Mouse (Mus musculus): ENCODE results near the gene Zfp865. TPM values are rescaled to one million over a fixed set of nuclear protein-coding genes. Genes with fewer than 3 reads are reported as not detected.
"Not testable (repeated sequence)": the region's sequence is repeated elsewhere in the genome, so short reads cannot be mapped to it uniquely, and the experiment has no call there.

The Zfp865 gene
- polyA plus RNA-seq, 1 experiment from 2014 or later, result 8.1 TPM

- Histone ChIP-seq H3K27ac (no peak overlapping the region), H3K9ac (no peak overlapping the region), H3K36me3 (peaks cover 33% of the 10 kb centered on the region), H3K4me3 (no peak overlapping the region), H3K4me1 (peaks cover 27% of the 10 kb centered on the region), H3K27me3 (no peaks in the 10 kb centered on the region), H3K9me3 (no peaks in the 10 kb centered on the region), H3K4me2 (replicated peaks) (no peak overlapping the region)
- no peak for ATAC-seq (ENCODE audit: low FRiP score, low read depth)
- 91% methylated on average over 16 of the region's 16 CpGs for WGBS
Measured at GRCm38 (mm10) chr7:5017352-5017751, 2.8 kb upstream of the Zfp865 start.

GRCm38 (mm10) chr7:5017931-5018330 is 2.2 kb upstream of the Zfp865 start:
- no peak overlapping the region for H3K4me2 ChIP-seq (replicated peaks)
- H3K36me3 ChIP-seq, result peaks cover 33% of the 10 kb centered on the region
- ATAC-seq (ENCODE audit: low FRiP score, low read depth), result no peak
- H3K4me1 ChIP-seq, result peaks cover 27% of the 10 kb centered on the region
- WGBS, result 97% methylated on average over 21 of the region's 21 CpGs
- H3K9ac ChIP-seq, result no peak overlapping the region
- H3K27ac ChIP-seq, result no peak overlapping the region
- no peaks in the 10 kb centered on the region for H3K9me3 ChIP-seq
- no peak overlapping the region for H3K4me3 ChIP-seq
- H3K27me3 ChIP-seq, result no peaks in the 10 kb centered on the region

- WGBS, result 26% methylated on average over 8 of the region's 8 CpGs
- Histone ChIP-seq H3K27ac (peak overlapping the region; percentile 97), H3K36me3 (peaks cover 46% of the 10 kb centered on the region), H3K4me2 (replicated peaks) (peak overlapping the region; percentile 91), H3K9ac (peak overlapping the region; percentile 97), H3K4me1 (peaks cover 21% of the 10 kb centered on the region), H3K4me3 (peak overlapping the region; percentile 85)
- H3K27me3 ChIP-seq; ATAC-seq (ENCODE audit: low FRiP score, low read depth); H3K9me3 ChIP-seq: not testable (repeated sequence)
Measured at GRCm38 (mm10) chr7:5019576-5019975, 600 bp upstream of the Zfp865 start.

GRCm38 (mm10) chr7:5020685-5021084 is 509 bp downstream of the Zfp865 start:
- Histone ChIP-seq H3K27ac (peak overlapping the region; percentile 97), H3K4me2 (replicated peaks) (peak overlapping the region; percentile 91), H3K9me3 (no peaks in the 10 kb centered on the region), H3K4me3 (peak overlapping the region; percentile 85), H3K9ac (peak overlapping the region; percentile 97), H3K4me1 (peaks cover 21% of the 10 kb centered on the region), H3K27me3 (no peaks in the 10 kb centered on the region), H3K36me3 (peaks cover 57% of the 10 kb centered on the region)
- WGBS, result 0% methylated on average over 10 of the region's 15 CpGs
- no peak for ATAC-seq (ENCODE audit: low FRiP score, low read depth)

- peaks cover 62% of the 10 kb centered on the region for H3K36me3 ChIP-seq
Measured at GRCm38 (mm10) chr7:5021197-5021596, 1.0 kb downstream of the Zfp865 start.

GRCm38 (mm10) chr7:5029543-5029942 is 9.4 kb downstream of the Zfp865 start:
- Histone ChIP-seq H3K4me2 (replicated peaks) (no peak overlapping the region), H3K4me1 (no peaks in the 10 kb centered on the region), H3K9ac (no peak overlapping the region), H3K27me3 (no peaks in the 10 kb centered on the region), H3K27ac (no peak overlapping the region), H3K9me3 (peaks cover 55% of the 10 kb centered on the region), H3K36me3 (peaks cover 98% of the 10 kb centered on the region), H3K4me3 (no peak overlapping the region)
- WGBS, result 94% methylated on average over 22 of the region's 22 CpGs
- ATAC-seq (ENCODE audit: low FRiP score, low read depth), result no peak

More at GRCm38 (mm10) chr7:5021197-5021596, 1.0 kb downstream of the Zfp865 start:
- WGBS, result 46% methylated on average over 5 of the region's 5 CpGs
- H3K27me3 ChIP-seq, result no peaks in the 10 kb centered on the region
- peak overlapping the region; percentile 97 for H3K9ac ChIP-seq
- no peak for ATAC-seq (ENCODE audit: low FRiP score, low read depth)
- H3K4me2 ChIP-seq (replicated peaks), result peak overlapping the region; percentile 91
- peaks cover 17% of the 10 kb centered on the region for H3K4me1 ChIP-seq
- peak overlapping the region; percentile 97 for H3K27ac ChIP-seq
- no peaks in the 10 kb centered on the region for H3K9me3 ChIP-seq
- H3K4me3 ChIP-seq, result peak overlapping the region; percentile 85

- Histone ChIP-seq H3K9ac (no peak overlapping the region), H3K9me3 (peaks cover 55% of the 10 kb centered on the region), H3K36me3 (peaks cover 98% of the 10 kb centered on the region), H3K4me1 (no peaks in the 10 kb centered on the region), H3K4me2 (replicated peaks) (no peak overlapping the region), H3K27ac (no peak overlapping the region), H3K4me3 (no peak overlapping the region), H3K27me3 (no peaks in the 10 kb centered on the region)
- no peak for ATAC-seq (ENCODE audit: low FRiP score, low read depth)
- 90% methylated on average over 21 of the region's 21 CpGs for WGBS
Measured at GRCm38 (mm10) chr7:5029946-5030345, 9.8 kb downstream of the Zfp865 start.

GRCm38 (mm10) chr7:5030554-5031275 is 10.5 kb downstream of the Zfp865 start:
- no peak for ATAC-seq (ENCODE audit: low FRiP score, low read depth)
- no peak overlapping the region for H3K9ac ChIP-seq
- WGBS, result 85% methylated on average over 63 of the region's 63 CpGs
- peaks cover 98% of the 10 kb centered on the region for H3K36me3 ChIP-seq
- 0 out of 2 replicates have a peak overlapping the region, but pooled peaks have one; percentile 3 for H3K4me3 ChIP-seq
- no peak overlapping the region for H3K27ac ChIP-seq
- H3K4me1 ChIP-seq, result no peaks in the 10 kb centered on the region
- H3K4me2 ChIP-seq (replicated peaks), result no peak overlapping the region
- H3K9me3 ChIP-seq, result peaks cover 59% of the 10 kb centered on the region
- H3K27me3 ChIP-seq, result no peaks in the 10 kb centered on the region

- no peak overlapping the region for H3K4me2 ChIP-seq (replicated peaks)
- H3K27ac ChIP-seq, result no peak overlapping the region
- no peaks in the 10 kb centered on the region for H3K4me1 ChIP-seq
- WGBS, result 81% methylated on average over 43 of the region's 46 CpGs
- H3K4me3 ChIP-seq, result no peak overlapping the region
- peaks cover 98% of the 10 kb centered on the region for H3K36me3 ChIP-seq
- H3K9me3 ChIP-seq, result peaks cover 66% of the 10 kb centered on the region
- no peak overlapping the region for H3K9ac ChIP-seq
- no peaks in the 10 kb centered on the region for H3K27me3 ChIP-seq
- ATAC-seq (ENCODE audit: low FRiP score, low read depth), result no peak
Measured at GRCm38 (mm10) chr7:5031496-5031895, 11.3 kb downstream of the Zfp865 start.

GRCm38 (mm10) chr7:5033818-5034217 is 13.6 kb downstream of the Zfp865 start, which contains the start of gene 4632433K11Rik:
Gene 4632433K11Rik (plus strand): TSS chr7:5034118.
- ATAC-seq (ENCODE audit: low FRiP score, low read depth), result no peak
- Histone ChIP-seq H3K9me3 (peaks cover 67% of the 10 kb centered on the region), H3K27me3 (no peaks in the 10 kb centered on the region), H3K4me3 (no peak within 1 kb of the TSS), H3K4me1 (no peaks in the 10 kb centered on the region), H3K27ac (0 out of 2 replicates have a peak within 1 kb of the TSS, but pooled peaks have one; percentile 1), H3K36me3 (peaks cover 83% of the 10 kb centered on the region), H3K4me2 (replicated peaks) (no peak within 1 kb of the TSS), H3K9ac (no peak within 1 kb of the TSS)
- 95% methylated on average over 3 of the region's 3 CpGs for WGBS

GRCm38 (mm10) chr7:5035628-5036027 is 15.5 kb downstream of the Zfp865 start:
- Histone ChIP-seq H3K36me3 (peaks cover 68% of the 10 kb centered on the region), H3K4me1 (0 out of 2 replicates have a peak, but pooled peaks cover 2% of the 10 kb centered on the region), H3K27ac (no peak overlapping the region), H3K4me3 (no peak overlapping the region), H3K27me3 (no peaks in the 10 kb centered on the region), H3K4me2 (replicated peaks) (no peak overlapping the region), H3K9me3 (peaks cover 49% of the 10 kb centered on the region), H3K9ac (no peak overlapping the region)
- 95% methylated on average over 17 of the region's 17 CpGs for WGBS
- ATAC-seq (ENCODE audit: low FRiP score, low read depth), result no peak

GRCm38 (mm10) chr7:5036136-5036535 is 16.0 kb downstream of the Zfp865 start:
- Histone ChIP-seq H3K27me3 (no peaks in the 10 kb centered on the region), H3K4me2 (replicated peaks) (no peak overlapping the region), H3K9ac (no peak overlapping the region), H3K4me1 (0 out of 2 replicates have a peak, but pooled peaks cover 2% of the 10 kb centered on the region), H3K36me3 (peaks cover 65% of the 10 kb centered on the region), H3K27ac (no peak overlapping the region), H3K4me3 (no peak overlapping the region), H3K9me3 (peaks cover 44% of the 10 kb centered on the region)
- no peak for ATAC-seq (ENCODE audit: low FRiP score, low read depth)
- 93% methylated on average over 9 of the region's 9 CpGs for WGBS
